Mouse (Mus musculus) MEL-GATA-1-ER (cell line): ENCODE measurements around the gene Spata31d1b.
"Not testable (repeated sequence)": the region's sequence is repeated elsewhere in the genome, so short reads cannot be mapped to it uniquely, and the experiment has no call there.

Experiments used
- DNase-seq: peaks from one replicate; pipeline ENCODE4 v3.0.0-alpha.2; 2012; ENCODE audit warnings: low read depth; ENCODE audit errors: extremely low read depth

Gene Spata31d1b

DNA sequence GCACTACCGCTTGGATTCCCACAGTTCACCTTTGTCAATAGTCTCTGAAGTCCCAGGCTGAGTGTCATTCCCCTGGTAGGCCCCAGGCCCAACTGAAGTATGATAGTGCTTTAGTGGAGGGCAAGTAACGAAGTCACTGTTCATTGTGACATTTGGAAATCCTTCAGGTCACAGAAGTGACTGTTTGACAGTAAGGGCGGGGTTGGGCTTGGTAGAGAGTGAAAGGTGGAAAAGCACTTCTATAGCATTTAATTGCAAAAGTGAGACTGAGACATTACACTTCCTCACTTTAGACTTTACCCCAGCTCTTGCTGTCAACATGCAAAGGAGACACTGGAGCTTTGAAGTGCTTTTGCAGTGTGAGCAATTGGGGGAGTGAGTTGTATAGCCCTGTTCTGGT lies 18.1 kb upstream of the Spata31d1b start, which contains the start of gene 4921517D22Rik:
Gene 4921517D22Rik, minus strand, starts transcription at position 101 of the 400 bp plus-strand sequence.
- no peak for DNase-seq

- DNase-seq: no peak
Observed at GRCm38 (mm10) chr13:59695781-59696180, 16.3 kb upstream of the Spata31d1b start.

DNA sequence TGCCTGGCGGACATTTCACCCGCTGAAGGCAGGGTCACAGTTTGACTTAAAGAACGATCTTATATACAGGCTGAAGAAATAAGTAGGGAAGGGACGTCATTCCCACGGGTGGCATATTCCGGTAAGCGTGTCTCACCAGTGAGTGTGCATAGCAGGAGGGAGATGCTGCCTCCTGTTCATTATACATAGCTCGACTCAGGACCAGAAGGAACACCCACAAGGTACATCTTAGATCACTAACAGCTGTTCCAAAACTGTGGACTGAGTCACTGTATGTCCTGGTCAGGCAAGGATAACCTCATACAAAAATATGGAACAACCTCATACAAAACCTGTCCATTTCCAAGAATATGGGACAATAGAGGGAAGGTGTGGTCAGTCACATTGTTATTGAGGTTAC lies 13.0 kb upstream of the Spata31d1b start:
- no peak for DNase-seq

- not testable (repeated sequence) for DNase-seq
Observed at GRCm38 (mm10) chr13:59700137-59700536, 11.9 kb upstream of the Spata31d1b start.

GRCm38 (mm10) chr13:59703514-59703913 lies 8.6 kb upstream of the Spata31d1b start:
- no peak for DNase-seq

DNA sequence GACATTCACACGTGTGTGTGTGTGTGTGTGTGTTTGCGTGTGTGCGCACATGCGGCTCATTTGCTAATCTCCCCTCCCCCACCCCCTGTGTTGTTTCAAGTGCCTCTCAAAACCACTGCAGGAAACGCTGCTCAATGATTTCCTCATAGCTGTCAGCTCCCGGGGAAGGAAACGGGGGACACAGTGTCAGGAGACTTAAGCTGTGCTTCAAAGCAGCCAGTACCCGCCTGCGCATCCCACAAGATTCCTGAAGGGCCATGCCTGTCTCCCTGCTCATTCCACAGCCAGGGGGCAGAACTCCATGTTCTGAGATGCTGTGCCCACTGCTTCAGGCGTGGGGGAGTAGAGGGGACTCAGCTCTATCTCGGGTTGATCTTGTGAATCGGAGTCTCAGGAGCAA lies 7.5 kb upstream of the Spata31d1b start:
- no peak for DNase-seq

DNA sequence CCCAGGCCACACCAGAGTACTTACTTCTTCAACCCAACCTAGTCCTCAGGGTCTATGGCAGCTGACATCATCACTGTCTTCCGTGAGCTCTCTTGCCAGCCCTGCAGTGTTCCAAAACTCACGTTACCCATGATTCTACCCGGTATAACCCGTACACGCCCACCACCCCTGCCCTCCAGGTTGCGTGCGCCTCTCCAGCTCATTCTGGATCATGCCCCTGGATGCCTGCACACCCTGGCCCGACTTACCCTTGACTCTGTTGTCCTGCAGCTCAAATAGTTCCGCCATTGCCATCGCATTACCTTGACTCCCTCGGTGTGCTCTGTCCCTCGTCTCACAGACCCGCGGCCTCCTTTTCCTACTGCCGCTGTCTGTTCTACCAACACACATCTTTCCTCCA lies 1.9 kb upstream of the Spata31d1b start, which contains the start of gene Spata31d1a:
Gene Spata31d1a, minus strand, starts transcription at position 101 of the 400 bp plus-strand sequence.
- no peak for DNase-seq

- no peak for DNase-seq
Observed at GRCm38 (mm10) chr13:59713710-59714109, 1.6 kb downstream of the Spata31d1b start.

GRCm38 (mm10) chr13:59718857-59719440 lies 6.9 kb downstream of the Spata31d1b start:
- not testable (repeated sequence) for DNase-seq

GRCm38 (mm10) chr13:59719475-59719874 lies 7.4 kb downstream of the Spata31d1b start:
- no peak for DNase-seq

DNA sequence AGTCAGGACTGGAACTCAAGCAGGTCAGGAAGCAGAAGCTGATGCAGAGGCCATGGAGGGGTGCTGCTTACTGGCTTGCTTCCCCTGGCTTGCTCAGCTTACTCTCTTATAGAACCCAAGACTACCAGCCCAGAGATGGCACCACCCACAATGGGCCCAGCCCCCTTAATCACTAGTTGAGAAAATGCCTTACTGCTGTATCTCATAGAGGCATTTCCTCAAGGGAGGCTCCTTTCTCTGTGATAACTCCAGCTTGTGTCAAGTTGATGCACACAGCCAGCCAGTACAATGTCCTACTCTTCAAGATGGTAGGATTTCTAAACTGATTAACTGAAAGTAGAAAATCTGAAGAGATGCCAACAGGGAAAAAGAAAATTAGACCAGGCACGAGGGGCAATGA lies 10.0 kb downstream of the Spata31d1b start:
- DNase-seq: not testable (repeated sequence)

GRCm38 (mm10) chr13:59726139-59726867 lies 14.2 kb downstream of the Spata31d1b start:
- no peak for DNase-seq

GRCm38 (mm10) chr13:59728378-59729093 lies 16.5 kb downstream of the Spata31d1b start:
- DNase-seq: peak; percentile 69

DNA sequence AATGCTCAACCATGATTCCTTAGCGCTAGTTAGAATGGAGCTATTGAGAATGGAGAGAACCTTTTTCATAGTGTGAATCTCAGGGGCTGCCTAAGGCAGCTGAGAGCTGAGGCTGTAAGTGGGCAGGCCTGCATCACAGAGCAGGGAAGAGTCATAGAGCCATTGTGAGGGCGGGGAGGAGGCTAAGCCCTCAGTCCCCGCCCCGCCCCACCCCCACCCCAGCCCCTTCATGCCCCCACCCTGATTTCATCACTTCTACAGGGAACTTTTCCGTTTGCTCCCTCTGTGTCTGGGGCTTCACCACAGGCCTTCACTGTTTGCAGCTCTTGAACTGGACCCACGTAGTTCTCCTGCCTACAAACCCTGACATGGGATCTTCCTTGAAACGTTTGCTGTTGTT lies 19.6 kb downstream of the Spata31d1b start, which contains the start of gene Spata31d1d:
Gene Spata31d1d, minus strand, starts transcription at position 101 of the 400 bp plus-strand sequence.
- no peak for DNase-seq

DNA sequence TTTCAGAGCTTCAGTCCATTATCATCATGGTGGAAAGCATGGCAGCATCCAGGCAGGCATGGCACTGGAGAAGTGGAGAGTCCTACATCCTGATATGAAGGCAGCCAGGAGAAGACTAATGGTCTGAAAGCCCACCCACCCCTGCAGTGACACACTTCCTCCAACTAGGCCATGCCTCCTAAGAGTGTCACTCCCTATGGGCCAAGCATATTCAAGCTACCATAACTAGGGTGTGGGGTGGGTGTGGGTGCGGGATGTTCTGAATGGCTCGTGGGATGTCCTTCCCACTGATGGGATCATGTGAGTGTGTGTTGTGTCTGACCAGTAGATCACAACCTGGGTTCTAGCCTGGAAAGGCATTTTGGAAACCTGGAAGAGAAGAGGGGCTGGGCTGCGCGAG lies 21.9 kb downstream of the Spata31d1b start:
- peak; percentile 74 for DNase-seq

- DNase-seq: peak; percentile 36
Observed at GRCm38 (mm10) chr13:59734347-59734746, 22.3 kb downstream of the Spata31d1b start.

DNA sequence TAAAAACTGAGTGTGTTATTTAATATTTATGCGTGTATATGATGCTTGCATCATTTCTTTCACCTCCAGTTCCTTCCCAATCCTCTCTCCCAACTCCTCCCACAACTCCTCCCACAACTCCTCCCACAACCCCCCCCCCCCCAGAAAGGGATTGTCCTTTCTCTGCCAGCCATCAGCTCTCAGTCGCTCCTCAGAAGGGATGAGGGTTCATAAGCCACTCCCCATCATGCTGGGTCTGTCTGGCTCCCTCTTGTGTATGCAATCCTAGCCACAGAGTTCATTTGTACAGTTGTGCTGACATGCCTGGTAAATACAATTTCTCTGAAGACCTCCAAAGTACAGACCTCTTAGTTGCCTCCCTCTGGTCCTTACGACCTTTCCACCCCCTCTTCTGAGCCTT lies 23.1 kb downstream of the Spata31d1b start:
- peak; percentile 74 for DNase-seq

DNA sequence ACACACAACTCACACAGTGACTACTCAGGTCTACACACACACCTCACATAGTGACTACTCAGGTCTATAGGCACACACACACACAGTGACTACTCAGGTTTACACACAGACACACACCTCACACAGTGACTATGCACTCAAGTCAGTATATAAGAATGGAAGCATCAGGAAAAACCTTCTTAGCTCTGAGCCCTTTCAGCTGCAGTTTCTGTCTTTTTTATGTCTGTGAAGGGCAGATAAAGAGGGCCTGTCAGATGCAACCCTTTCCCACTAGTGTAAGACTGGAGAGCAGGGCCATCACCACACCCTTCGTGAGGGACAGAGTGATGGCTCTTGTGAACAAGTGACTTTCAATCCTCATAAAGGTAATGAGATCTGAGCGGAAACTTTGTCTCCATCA lies 26.4 kb downstream of the Spata31d1b start:
- DNase-seq: no peak

DNA sequence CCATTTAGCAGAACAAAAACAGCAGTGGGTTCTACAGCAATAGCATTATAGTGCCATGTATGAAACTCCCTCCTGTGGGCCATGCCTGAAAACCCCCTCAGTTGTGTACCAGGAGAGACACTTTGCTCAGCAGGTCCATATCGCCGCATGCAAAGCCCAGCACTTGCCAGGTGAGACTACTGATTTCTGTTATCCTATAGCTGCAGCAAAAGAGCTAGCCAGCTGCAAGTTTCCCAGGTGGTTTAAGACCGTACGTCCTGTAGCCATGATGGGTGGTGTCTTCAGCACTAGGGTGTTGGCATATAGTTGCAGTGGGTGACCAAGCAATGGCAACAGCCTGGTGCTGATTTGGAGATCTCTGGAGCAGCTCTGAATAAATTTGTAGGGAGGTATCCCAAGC lies 27.3 kb downstream of the Spata31d1b start:
- DNase-seq: no peak

DNA sequence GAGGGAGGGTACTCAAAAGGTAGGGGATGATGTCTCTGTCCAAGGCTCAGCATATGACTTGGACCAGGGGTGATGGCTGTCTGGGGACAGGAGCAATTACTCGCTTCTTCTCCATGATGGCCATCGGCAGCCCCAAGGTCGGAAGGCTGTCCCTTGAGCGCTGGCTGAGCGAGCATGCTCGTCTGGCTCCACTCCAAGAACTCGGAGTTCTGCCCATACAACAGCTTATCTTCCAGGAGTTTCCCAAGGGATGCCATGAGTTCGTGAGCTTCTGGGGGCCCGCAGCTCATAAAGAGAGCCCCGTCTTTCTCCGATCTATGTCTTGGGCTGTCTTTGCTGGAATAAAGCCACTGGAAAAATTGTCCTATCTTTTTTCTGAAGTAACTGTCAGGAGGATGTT lies 29.0 kb downstream of the Spata31d1b start:
- DNase-seq: no peak

DNA sequence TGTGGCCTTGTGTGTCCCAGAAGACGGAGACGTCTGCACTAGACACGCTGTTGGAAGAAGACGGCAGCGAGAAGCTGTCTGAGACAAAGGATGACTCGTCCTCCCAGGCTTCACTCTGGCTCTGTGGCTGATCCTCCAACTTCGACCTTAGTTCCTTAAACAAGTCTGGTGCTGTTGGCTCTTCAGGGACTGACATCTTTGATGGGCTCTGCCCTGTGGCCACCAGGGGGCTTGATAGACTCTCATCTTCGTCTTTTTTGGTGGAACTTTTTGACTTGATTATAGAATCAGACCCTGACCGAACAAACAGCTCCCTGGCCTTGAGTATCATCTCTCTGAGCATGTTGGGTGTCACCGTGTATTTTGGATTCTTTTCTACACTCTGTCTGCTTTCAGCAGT lies 29.6 kb downstream of the Spata31d1b start:
- DNase-seq: peak; percentile 59

DNA sequence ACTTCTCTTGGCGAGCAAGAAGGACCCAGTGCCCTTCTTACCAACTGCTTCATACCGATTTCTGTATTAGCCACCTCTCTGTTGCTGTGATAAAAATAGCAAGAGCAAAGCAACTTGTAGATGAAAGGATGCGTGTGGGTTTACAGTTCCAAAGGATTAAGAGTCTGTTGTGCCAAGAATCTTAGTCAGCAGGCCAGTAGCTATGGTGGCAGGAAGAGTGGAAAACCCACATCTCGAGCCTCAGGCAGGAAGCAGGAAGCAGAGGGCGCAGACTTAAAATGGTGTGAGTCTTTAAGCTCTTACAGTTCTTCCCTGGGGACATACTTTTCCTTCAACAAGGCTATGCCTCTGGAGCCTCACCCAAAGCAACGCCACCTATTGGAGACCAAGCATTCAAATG lies 33.4 kb downstream of the Spata31d1b start:
- no peak for DNase-seq
